8 mouse cellular contexts compared by ENCODE assay signal in genomic region chr7:59230304-59230703, GRCm38 (mm10). TPM values are rescaled to one million over a fixed set of nuclear protein-coding genes. Genes with fewer than 3 reads are reported as not detected.
DNase-seq lines count a peak whose midpoint lies in the region; ATAC-seq and TF ChIP-seq lines count a peak whose summit lies in the region.

No protein-coding gene starts in this region.

- peak overlapping the region; percentile 99; the same call in 1 of the 2 replicates for H3K9ac ChIP-seq in lung, embryonic 15.5 days
- H3K9ac ChIP-seq in limb, embryonic 13.5 days: peak overlapping the region; percentile 58

- WGBS in lung, embryonic 15.5 days: 27% methylated on average over 4 of the region's 4 CpGs
- 21% methylated on average over 4 of the region's 4 CpGs for WGBS in lung, adult 2 months
- 66% methylated on average over 4 of the region's 4 CpGs for WGBS in forebrain, embryonic 10.5 days
- WGBS in limb, embryonic 13.5 days: 58% methylated on average over 4 of the region's 4 CpGs

- no peaks in the 10 kb centered on the region for H3K9me3 ChIP-seq in lung, embryonic 15.5 days
- no peaks in the 10 kb centered on the region for H3K9me3 ChIP-seq in forebrain, embryonic 10.5 days
- H3K9me3 ChIP-seq in limb, embryonic 13.5 days: no peaks in the 10 kb centered on the region

- H3K27ac ChIP-seq in lung, embryonic 15.5 days: no peak overlapping the region
- H3K27ac ChIP-seq in forebrain, embryonic 10.5 days: peak overlapping the region; percentile 98
- no peak overlapping the region for H3K27ac ChIP-seq in limb, embryonic 13.5 days

- H3K4me3 ChIP-seq in lung, embryonic 15.5 days: peak overlapping the region; percentile 98
- H3K4me3 ChIP-seq in lung, adult 2 months (replicated peaks; ENCODE audit: extremely low read depth, low read depth, low read length): no peak overlapping the region
- peak overlapping the region; percentile 93 for H3K4me3 ChIP-seq in forebrain, embryonic 10.5 days
- peak overlapping the region; percentile 95 for H3K4me3 ChIP-seq in limb, embryonic 13.5 days

- no peak for ATAC-seq in lung, embryonic 15.5 days (ENCODE audit: borderline replicate concordance, extremely low read depth, low FRiP score, low TSS enrichment)
- no peak for ATAC-seq in limb, embryonic 13.5 days (ENCODE audit: low FRiP score, low read depth)

- no peak for DNase-seq in lung, adult 2 months
- no peak for DNase-seq in forebrain, embryonic 10.5 days (ENCODE audit: extremely low spot score, low spot score)
- peak; percentile 7 for DNase-seq in splenic B cell, adult 2 months (ENCODE audit: low read depth, low spot score)
- DNase-seq in cerebellum, adult 11-12 months: no peak
- no peak for DNase-seq in ovary, postnatal 14 days (ENCODE audit: low spot score)
- DNase-seq in spleen, postnatal 36 days (ENCODE audit: low spot score in 2 of 2): no peak

- no peaks in the 10 kb centered on the region for H3K36me3 ChIP-seq in lung, embryonic 15.5 days
- H3K36me3 ChIP-seq in forebrain, embryonic 10.5 days (replicated peaks): peaks cover 3% of the 10 kb centered on the region; the same call in 1 of the 2 replicates
- H3K36me3 ChIP-seq in limb, embryonic 13.5 days: no peaks in the 10 kb centered on the region
- H3K36me3 ChIP-seq in splenic B cell, adult 2 months (ENCODE audit: control insufficient read depth, insufficient read depth, low read length, poor library complexity, severe bottlenecking): no peaks in the 10 kb centered on the region

- no peak for TF ChIP-seq CTCF in lung, adult 2 months (IDR thresholded peaks at IDR 0.05; ENCODE audit: insufficient read depth, low read length)

- no peaks in the 10 kb centered on the region for H3K27me3 ChIP-seq in lung, embryonic 15.5 days
- H3K27me3 ChIP-seq in forebrain, embryonic 10.5 days (ENCODE audit: poor library complexity, severe bottlenecking): no peaks in the 10 kb centered on the region
- H3K27me3 ChIP-seq in limb, embryonic 13.5 days: no peaks in the 10 kb centered on the region
- H3K27me3 ChIP-seq in splenic B cell, adult 2 months (ENCODE audit: control insufficient read depth, insufficient read depth, low read length, poor library complexity, severe bottlenecking): no peaks in the 10 kb centered on the region

- no peak for TF ChIP-seq POLR2A in lung, adult 2 months (IDR thresholded peaks at IDR 0.05; ENCODE audit: borderline replicate concordance, extremely low read depth, low read depth, low read length)

- H3K4me1 ChIP-seq in lung, embryonic 15.5 days: no peaks in the 10 kb centered on the region
- H3K4me1 ChIP-seq in lung, adult 2 months (ENCODE audit: control insufficient read depth, insufficient read depth, low read length): peaks cover 7% of the 10 kb centered on the region
- H3K4me1 ChIP-seq in forebrain, embryonic 10.5 days: peaks cover 18% of the 10 kb centered on the region
- peaks cover 12% of the 10 kb centered on the region for H3K4me1 ChIP-seq in limb, embryonic 13.5 days

- H3K4me2 ChIP-seq in lung, embryonic 15.5 days: peak overlapping the region; percentile 57
- H3K4me2 ChIP-seq in limb, embryonic 13.5 days (replicated peaks): peak overlapping the region; percentile 67

RNA-seq across cellular contexts. Expression of gene Ube3a, which starts 1.8 kb away (rescaled TPM):
- 116 and 125 TPM in 2 replicates for polyA plus RNA-seq in lung, embryonic 15.5 days (2015; fragmentation: Nextera tagmentation; extraction: Ambion mirVana)
- polyA plus RNA-seq in lung, adult 2 months (2012; rRNA removed): 87.0 and 121 TPM in 2 replicates
- polyA plus RNA-seq in forebrain, embryonic 10.5 days (2016; fragmentation: Nextera tagmentation; extraction: Ambion mirVana): 96.7 and 105 TPM in 2 replicates
- 141 TPM in 2 replicates for polyA plus RNA-seq in limb, embryonic 13.5 days (2015; fragmentation: Nextera tagmentation; extraction: Ambion mirVana)
